Mouse (Mus musculus) adrenal gland, postnatal 36 days (tissue): Measurements from ENCODE around the gene Dis3. TPM values are rescaled to one million over a fixed set of nuclear protein-coding genes. Genes with fewer than 3 reads are reported as not detected.
"Not testable (repeated sequence)": the region's sequence is repeated elsewhere in the genome, so short reads cannot be mapped to it uniquely, and the experiment has no call there.

ENCODE experiments used
- DNase-seq, 2 experiments: peaks; one replicate each; pipeline ENCODE4 v3.0.0; 2021; ENCODE audit warnings: mixed read lengths in 1 of 2
- total RNA-seq, 2 experiments: library from RNA; stranded (reverse); gene quantifications; 2 replicates each; pipeline ENCODE4 v1.2.3; 2021

Gene Dis3
- total RNA-seq, 2 experiments from 2014 or later, result 20.0 to 23.4 TPM

- DNase-seq, result no peak
Measured at GRCm38 (mm10) chr14:99063091-99063490, 36.5 kb downstream of the Dis3 start.

- no peak for DNase-seq
Measured at GRCm38 (mm10) chr14:99060616-99061015, 39.0 kb downstream of the Dis3 start.

- DNase-seq, result no peak
Measured at GRCm38 (mm10) chr14:99058959-99059586, 40.5 kb downstream of the Dis3 start.

DNA sequence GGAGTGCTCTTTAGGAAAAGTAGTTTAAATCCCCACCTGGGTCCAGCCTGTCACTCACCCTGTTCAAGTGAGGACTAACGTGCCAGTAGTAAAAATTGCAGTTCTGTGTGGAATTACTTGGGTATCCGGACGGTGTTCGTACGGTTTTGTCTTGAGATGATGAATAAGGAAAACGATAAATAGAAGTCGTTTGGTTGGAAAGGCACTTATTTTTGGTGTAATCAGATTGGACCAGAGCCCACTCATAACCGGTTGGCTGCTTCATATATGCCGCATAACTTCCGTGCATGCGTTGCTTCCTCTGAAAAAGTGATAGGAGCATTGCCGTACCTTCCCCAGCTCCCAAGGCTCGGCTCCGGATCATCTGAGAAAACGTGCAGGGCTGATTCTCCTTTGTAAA lies 52.8 kb downstream of the Dis3 start:
- no peak for DNase-seq

DNA sequence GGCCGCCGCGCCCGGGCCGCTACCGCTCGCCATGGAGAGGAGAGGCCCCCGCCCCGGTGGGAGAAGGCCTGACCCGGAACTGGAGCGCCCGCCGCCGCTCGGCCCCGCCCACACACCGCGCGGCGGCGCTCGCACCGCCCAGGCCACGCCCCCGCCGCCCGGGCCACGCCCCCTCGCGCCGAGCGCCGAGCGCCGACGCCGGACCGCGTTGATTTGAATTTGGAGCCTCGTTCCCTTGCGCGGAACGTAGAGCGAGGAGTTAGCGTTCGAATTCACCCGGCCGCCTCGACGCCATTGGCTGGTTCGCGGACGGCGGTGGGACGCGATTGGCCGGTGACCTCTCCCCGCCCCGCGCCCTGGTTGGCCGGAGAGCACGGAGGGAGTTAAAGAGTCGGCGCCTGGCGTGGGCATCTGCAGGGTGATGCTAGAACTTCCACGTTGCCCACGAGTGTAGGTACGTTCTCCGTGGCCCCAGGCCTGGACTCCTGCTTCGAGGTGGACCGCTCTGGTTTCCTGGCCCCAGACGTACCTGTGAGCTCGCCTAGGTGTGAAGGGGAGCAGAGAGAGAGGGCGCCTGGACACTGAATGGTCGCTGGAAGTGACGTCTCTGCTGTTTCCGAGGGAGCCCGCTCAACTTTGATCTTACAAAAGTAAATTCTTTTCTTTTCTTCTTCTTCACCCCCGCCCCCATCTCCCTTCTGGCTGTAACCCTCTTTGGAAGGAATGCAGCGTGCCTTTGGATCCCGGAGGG lies 53.4 kb downstream of the Dis3 start, which contains the start of the genes Mzt1 and Bora:
Gene Mzt1 (minus strand): TSS at position 104 of the 751 bp plus-strand sequence.
Gene Bora (plus strand): TSS at position 192 of the 751 bp plus-strand sequence.
- peak; percentile 94 for DNase-seq

DNA sequence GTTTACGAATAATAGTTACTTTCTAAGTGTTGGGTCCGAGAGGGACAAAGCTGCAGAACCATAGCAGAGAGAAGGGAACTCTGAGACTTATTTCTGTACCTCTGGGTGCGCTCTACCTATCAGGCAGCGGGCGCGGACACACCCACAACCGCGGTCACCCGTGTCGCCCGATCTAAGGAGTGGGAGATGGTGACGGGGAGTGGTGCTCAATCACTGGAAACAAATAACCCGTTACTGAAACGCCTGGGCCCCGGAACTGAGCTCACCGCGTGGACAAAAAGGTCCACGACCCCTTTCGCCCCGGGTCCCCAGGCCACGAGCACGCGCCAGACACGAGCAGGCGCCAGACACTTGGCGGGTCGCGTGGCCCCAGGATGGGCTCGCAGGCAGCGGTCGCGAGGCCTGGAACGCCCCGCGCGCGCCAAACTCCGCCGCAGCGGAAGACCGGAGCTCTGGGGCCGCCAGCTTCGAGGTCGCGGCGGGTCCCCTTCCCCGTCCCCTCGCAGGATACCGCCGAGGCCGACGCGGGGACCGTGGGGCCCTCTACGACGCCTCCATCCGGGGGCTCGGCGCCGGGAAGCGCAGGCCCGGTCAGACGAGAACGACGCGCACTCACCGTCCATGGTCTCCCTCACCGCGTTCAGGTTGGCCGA lies 54.1 kb downstream of the Dis3 start:
- peak in 1 of 2 experiments; percentile 19 for DNase-seq

GRCm38 (mm10) chr14:99044718-99045117 lies 54.9 kb downstream of the Dis3 start:
- no peak for DNase-seq

- DNase-seq, result no peak
Measured at GRCm38 (mm10) chr14:99044096-99044495, 55.5 kb downstream of the Dis3 start.

GRCm38 (mm10) chr14:99043499-99043898 lies 56.1 kb downstream of the Dis3 start:
- no peak for DNase-seq

GRCm38 (mm10) chr14:99041416-99041815 lies 58.2 kb downstream of the Dis3 start:
- DNase-seq, result no peak

DNA sequence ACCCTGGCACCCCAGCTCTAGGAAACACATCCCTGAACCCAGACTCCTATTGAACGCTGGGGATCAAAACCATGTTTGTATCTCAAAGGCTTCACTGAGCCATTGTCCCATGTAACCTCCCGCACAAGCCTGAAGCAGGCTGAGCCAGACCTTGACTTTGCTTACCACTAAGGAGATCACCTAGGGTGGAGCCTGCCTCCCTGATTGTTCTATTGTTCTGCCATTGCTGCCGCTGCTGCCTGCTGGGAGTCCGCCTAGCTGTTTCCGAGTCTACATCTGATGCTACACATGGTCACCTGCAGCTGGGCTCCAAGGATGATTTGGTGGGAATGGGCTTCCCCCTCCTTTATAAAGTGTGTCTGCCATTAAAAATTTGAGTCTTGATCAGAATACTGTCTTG lies 60.3 kb downstream of the Dis3 start:
- DNase-seq, result not testable (repeated sequence)

GRCm38 (mm10) chr14:99037703-99038102 lies 61.9 kb downstream of the Dis3 start:
- no peak for DNase-seq

DNA sequence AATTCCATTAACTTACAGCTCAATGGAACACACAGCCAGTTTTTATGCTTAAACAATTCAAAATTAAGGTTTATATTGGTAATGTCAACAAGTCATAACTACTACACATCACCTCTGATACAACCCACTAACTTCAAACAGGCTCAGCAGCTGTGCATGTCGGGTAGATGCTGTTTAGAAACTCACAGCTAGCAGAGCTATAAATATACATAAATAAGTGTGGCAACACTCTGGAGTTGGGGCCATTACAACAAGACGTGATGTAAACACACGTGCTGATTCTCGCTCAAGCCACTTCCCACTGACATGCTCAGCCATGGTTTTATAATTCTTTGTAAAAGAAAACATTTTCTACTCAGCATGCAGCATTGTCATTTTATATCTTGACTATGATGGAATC lies 63.5 kb downstream of the Dis3 start:
- no peak for DNase-seq

DNA sequence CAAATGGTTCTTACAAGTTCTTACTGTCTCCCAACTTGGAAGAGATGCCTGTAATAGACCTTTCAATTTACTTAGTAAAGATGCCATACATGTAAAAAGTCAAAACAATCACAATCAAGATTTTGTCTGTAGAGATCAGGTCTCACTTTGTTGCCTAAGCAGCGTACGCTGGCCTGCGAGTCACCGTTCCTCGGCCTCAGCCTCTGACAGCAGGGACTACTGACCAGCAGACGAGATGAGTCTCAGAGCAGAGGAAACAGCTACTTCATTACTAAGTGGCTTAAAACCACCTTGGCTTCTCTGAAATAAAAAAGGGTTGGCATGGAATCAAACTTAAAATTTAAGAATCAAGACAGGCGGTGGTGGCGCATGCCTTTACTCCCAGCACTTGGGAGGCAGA lies 64.7 kb downstream of the Dis3 start:
- not testable (repeated sequence) for DNase-seq

- no peak for DNase-seq
Measured at GRCm38 (mm10) chr14:99032596-99032995, 67.0 kb downstream of the Dis3 start.

- no peak for DNase-seq
Measured at GRCm38 (mm10) chr14:99031337-99031873, 68.2 kb downstream of the Dis3 start.

DNA sequence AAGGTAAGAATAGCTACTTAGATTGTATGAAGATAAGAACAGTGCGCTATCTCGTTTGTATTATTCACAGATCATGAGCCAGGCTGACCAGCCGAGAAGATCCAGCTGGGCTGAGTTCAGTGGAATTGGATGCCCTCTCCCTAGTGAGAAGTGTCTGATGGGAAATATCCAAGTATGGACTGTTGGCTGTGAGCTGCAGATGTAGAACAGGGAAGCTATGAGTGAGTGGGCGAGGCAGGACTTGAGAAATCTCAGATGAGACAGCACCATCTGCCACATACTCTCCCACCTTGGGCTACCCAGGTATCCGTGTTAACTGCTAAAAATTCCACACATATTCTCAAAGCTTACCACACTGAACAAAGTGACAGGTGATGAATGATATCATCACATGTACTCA lies 69.6 kb downstream of the Dis3 start:
- no peak for DNase-seq

Other genes starting within 250 kb of the Dis3 start
- gene Rpl36a-ps1, start 105.5 kb downstream of the Dis3 start, total RNA-seq, result 1 to 10 TPM; 3.9 to 5.6 TPM
- gene Mzt1, start 53.6 kb downstream of the Dis3 start, total RNA-seq, result 10 to 100 TPM; 28.8 to 37.3 TPM
- gene Bora, start 53.5 kb downstream of the Dis3 start, total RNA-seq, result 1 to 10 TPM; 2.5 to 3.7 TPM
- 10 to 100 TPM in 1 of 2 experiments, 1 to 10 TPM in 1; 8.8 to 10.6 TPM for gene Pibf1, start 346 bp downstream of the Dis3 start, total RNA-seq
- 1 to 10 TPM; 8.3 to 9.1 TPM for gene Klf5, start 198.9 kb upstream of the Dis3 start, total RNA-seq